Mouse (Mus musculus) MEL (cell line): ENCODE data around the gene Nde1.

Source experiments
- BHLHE40 ChIP-seq: IDR thresholded peaks from 2 replicates; pipeline ENCODE4 v1.6.1; 2012; ENCODE audit warnings: low read depth, mild to moderate bottlenecking, inconsistent platforms, low read length, improper control_type of control experiment, borderline replicate concordance
- CTCF ChIP-seq, 3 experiments: IDR thresholded peaks in 2 of 3; conservative IDR thresholded peaks in 1 of 3; 2 replicates each; pipeline ENCODE4 v1.5.1; 2011 to 2012; ENCODE audit warnings: low read length in 3 of 3, low read depth in 2 of 3, mild to moderate bottlenecking in 2 of 3, improper control_type of control experiment in 1 of 3, inconsistent platforms in 1 of 3, mixed read lengths in 1 of 3, moderate library complexity in 1 of 3; ENCODE audit not compliant: control insufficient read depth in 1 of 3, insufficient read depth in 1 of 3, poor library complexity in 1 of 3, severe bottlenecking in 1 of 3
- EP300 ChIP-seq, 2 experiments: IDR thresholded peaks; 2 replicates each; pipeline ENCODE4 v1.6.1; 2011; ENCODE audit warnings: improper control_type of control experiment in 2 of 2, low read length in 2 of 2, low read depth in 1 of 2, mild to moderate bottlenecking in 1 of 2
- ETS1 ChIP-seq: IDR thresholded peaks from 2 replicates; pipeline ENCODE4 v1.6.1; 2012; ENCODE audit warnings: low read depth, mild to moderate bottlenecking, inconsistent platforms, low read length, improper control_type of control experiment, moderate library complexity
- GABPA ChIP-seq: IDR thresholded peaks from 2 replicates; pipeline ENCODE4 v1.6.1; 2012; ENCODE audit warnings: low read depth, mild to moderate bottlenecking, inconsistent platforms, low read length, improper control_type of control experiment, moderate library complexity
- GATA1 ChIP-seq: IDR thresholded peaks from 2 replicates; pipeline ENCODE4 v1.6.1; 2011; ENCODE audit warnings: low read depth, low read length, improper control_type of control experiment
- KAT2A ChIP-seq: conservative IDR thresholded peaks from 2 replicates; pipeline ENCODE4 v1.6.1; 2012; ENCODE audit warnings: low read depth, low read length, improper control_type of control experiment, inconsistent platforms
- POLR2A ChIP-seq, 2 experiments: IDR thresholded peaks; 2 replicates each; pipeline ENCODE4 v1.6.1; 2011 to 2012; ENCODE audit warnings: low read length in 2 of 2, mild to moderate bottlenecking in 2 of 2, control low read depth in 1 of 2, improper control_type of control experiment in 1 of 2, low read depth in 1 of 2, moderate library complexity in 1 of 2; ENCODE audit not compliant: control insufficient read depth in 1 of 2, insufficient read depth in 1 of 2, poor library complexity in 1 of 2
- TCF12 ChIP-seq: IDR thresholded peaks from 2 replicates; pipeline ENCODE4 v1.6.1; 2014; ENCODE audit warnings: low read depth, mild to moderate bottlenecking, inconsistent platforms, low read length, improper control_type of control experiment, moderate library complexity
- ZC3H11A ChIP-seq: IDR thresholded peaks from 2 replicates; pipeline ENCODE4 v1.6.1; 2012; ENCODE audit warnings: low read depth, mild to moderate bottlenecking, inconsistent platforms, low read length, improper control_type of control experiment

GRCm38 (mm10) chr16:14128977-14129376 is 34.1 kb upstream of the Nde1 start:
- TF ChIP-seq CTCF (IDR thresholded peaks at IDR 0.05 in 2 of 3, conservative IDR thresholded peaks at IDR 0.05 in 1 of 3; ENCODE audit: control insufficient read depth in 1 of 3, insufficient read depth in 1 of 3, low read depth in 2 of 3, low read length in 3 of 3, poor library complexity in 1 of 3, severe bottlenecking in 1 of 3) (no peak), POLR2A (IDR thresholded peaks at IDR 0.05; ENCODE audit: control insufficient read depth in 1 of 2, insufficient read depth in 1 of 2, low read depth in 1 of 2, low read length in 2 of 2, poor library complexity in 1 of 2) (no peak), BHLHE40 (no peak), GABPA (no peak), ZC3H11A (no peak), ETS1 (0 out of 2 replicates have a peak, but pooled peaks have one; percentile 16), TCF12 (no peak), GATA1 (peak; percentile 72), EP300 (IDR thresholded peaks at IDR 0.05; ENCODE audit: low read depth in 1 of 2, low read length in 2 of 2) (peak; percentile 56 to 87), KAT2A (no peak)
